Mouse (Mus musculus) layer of hippocampus, postnatal 10 days (tissue): ENCODE results near the gene Plcb1. TPM values are rescaled to one million over a fixed set of nuclear protein-coding genes. Genes with fewer than 3 reads are reported as not detected.

ENCODE experiments used
- DNase-seq, 2 experiments: peaks; one replicate each; pipeline ENCODE4 v3.0.0; 2021; ENCODE audit warnings: low spot score in 2 of 2
- total RNA-seq, 2 experiments: library from RNA; stranded (reverse); gene quantifications; 2 replicates each; pipeline ENCODE4 v1.2.3; 2021

The Plcb1 gene
- total RNA-seq, 2 experiments from 2014 or later, result 98.5 to 100 TPM

DNA sequence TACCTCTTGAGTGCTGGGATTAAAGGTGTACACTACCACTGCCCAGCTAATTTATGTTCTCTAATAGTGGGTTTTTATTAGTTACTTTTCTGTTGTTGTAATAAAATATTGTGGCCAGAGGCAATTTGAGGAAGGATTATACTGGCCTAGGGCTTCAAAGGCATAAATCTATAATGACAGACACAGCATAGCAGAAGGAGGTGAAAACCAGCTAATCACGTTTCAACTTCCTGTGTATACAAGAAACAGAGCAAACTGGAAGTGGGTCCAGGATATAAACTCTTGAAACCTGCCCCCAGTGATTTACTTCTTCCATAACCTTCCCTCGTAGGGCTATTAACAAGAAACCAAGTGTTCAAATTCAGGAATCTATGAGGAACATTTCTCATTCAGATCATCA lies 715.0 kb downstream of the Plcb1 start:
- no peak for DNase-seq

DNA sequence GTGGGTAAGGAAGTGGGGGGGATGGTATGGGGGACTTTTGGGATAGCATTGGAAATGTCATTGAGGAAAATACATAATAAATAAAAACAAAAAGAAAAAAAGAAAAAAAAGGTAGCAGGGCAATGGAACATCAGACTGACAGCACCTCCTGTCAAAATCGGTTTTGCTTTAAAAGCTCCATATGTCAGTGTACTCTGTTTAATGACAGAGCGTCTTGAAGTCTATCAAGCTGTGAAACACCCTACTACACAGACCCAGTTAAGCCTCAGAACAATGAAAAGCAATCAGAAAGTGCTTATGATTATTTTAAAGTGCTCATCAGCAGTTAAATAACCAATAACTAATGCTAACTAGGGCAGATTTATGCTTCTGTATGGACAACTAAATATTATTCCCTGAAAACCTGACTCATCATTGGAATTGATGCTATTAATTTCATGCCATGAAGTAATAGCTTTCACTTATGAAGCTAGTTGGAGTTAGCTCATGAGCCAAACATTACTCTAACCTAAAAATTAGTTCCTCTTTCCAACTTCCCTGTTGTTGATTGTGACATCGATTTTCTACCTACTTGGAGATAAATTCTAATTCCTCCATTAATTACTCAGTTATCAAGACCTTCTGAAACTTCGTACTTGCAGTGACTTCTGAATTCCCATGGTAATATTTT lies 717.6 kb downstream of the Plcb1 start:
- no peak for DNase-seq

DNA sequence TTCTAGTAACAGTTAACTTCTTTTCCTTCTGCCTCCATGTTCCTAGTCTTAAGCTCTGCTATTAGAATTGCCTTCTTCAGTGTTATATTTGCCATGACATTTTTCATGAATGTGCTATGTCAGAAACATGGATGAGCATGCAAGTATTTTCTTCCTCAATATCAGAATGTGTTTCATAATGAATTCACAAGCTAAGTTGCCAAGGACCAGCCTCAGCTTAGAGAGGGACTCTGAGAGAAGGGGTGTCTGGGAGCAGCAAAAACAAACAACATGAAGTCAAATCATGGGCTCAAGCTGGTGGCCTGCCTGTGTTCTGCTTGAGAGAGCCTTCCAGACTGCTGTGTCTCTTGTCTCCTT lies 718.1 kb downstream of the Plcb1 start:
- no peak for DNase-seq

- DNase-seq, result no peak
These were observed 721.2 kb downstream of the Plcb1 start for GRCm38 (mm10) chr2:135507111-135507510.

DNA sequence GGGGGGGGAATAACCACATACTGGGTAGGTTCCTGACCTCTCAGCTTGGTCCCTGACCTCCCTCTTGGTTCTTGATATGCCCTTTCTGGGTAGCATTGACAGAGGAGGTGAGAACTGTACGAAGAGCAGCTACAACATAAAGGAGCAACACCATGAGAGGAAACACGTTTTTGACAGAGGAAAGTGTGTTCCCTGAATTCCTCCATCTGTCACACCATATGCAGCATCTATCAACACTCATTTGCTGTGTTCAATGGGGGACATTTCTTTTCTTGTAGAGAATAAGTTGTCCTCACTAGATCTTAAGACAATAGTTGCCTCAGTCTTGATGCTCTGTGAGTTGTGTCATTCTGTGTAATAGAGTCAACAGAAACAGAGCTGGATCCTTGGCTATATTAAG lies 733.1 kb downstream of the Plcb1 start:
- no peak for DNase-seq

Other genes with a start within 250 kb of the Plcb1 start
- not detected for gene Hao1, start 231.7 kb upstream of the Plcb1 start, total RNA-seq
- gene Tmx4, start 141.9 kb upstream of the Plcb1 start, total RNA-seq, result 100 to 1,000 TPM; 120 to 126 TPM